Mouse (Mus musculus) adrenal gland (tissue): ENCODE measurements around the gene Pzp.

ENCODE experiments used
- intact Hi-C: fragments of 180-260 bp; cut with DNase I; formaldehyde crosslinking; loops from one replicate; pipeline ENCODE4 v1.15.1; 2025

Pzp gene

DNA sequence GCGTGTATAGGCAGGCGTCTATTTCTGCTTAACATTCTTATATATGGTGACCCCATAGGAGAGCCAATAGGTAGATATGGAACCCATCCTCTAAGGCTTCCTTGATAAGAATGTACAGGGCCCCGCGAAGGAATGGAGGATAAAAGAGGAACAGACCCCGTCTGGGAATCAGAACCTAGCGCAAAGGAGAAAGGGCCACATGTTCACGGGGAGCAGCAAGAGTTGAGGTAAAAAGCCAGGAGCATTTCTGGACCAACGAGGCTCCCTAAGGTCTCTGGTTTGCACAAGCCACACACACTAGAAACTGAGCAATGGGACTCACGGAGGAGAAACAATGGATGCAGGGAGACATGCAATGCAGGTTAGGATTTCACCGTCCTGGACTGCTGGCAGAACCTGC lies 89.2 kb downstream of the Pzp start:
- intact Hi-C loops: no loop called here

DNA sequence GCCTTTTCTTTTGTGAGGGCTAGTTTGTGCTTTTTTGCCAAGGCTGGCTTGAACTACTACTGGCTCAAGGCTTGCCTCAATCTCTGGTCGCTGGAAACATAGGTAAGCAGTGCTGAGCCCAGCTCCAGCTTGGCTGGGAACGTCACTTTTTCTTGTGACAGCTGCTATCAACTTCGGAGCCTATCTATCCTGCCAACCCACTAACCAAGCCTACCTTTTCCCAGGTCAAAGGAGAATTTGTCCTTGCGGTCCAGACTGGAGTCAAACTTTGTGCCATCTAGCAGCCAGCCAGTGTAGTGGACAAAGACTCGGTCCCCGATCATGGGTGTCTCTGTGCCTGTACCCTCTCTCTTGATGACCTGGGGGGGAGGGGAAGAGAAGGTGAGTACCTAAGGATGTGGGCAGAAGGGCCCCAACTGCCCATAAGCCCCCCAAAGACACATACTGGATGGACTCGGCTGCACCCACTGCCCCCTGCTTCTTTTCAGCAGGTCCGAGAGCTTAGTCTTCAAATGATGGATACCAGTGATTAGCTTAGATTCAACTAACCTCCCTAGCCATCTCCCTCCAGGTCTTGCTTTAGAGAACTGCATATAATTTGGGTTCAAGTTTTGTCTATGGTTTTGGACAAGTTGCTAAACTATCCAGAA lies 90.0 kb downstream of the Pzp start:
- intact Hi-C loops: no loop called here

DNA sequence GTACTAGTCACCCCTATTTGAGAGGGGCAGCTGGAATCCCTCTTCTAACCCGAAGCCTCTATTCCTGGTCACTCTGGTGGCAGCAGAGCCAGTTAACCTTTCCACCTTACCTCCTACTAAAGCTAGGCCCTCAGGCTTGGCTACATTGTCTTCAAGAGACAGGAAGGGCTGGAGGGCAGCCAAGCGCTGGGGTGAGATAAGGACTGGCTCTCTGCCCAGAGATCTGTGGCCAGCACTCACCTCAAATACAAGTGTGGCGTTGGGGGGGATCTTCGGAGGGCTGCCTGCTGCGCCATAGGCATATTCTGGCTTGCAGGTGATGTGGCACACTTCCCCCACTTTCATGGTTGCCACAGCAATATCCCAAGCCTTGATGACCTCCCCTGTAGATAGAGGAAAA lies 91.0 kb downstream of the Pzp start:
- intact Hi-C loops: no loop called here
